12 mouse cellular contexts compared by ENCODE assay signal in genomic region chr2:167949808-167950207, GRCm38 (mm10). TPM values are rescaled to one million over a fixed set of nuclear protein-coding genes. Genes with fewer than 3 reads are reported as not detected.
DNase-seq lines count a peak whose midpoint lies in the region; ATAC-seq and TF ChIP-seq lines count a peak whose summit lies in the region.
"Had no signal": no experiment of that assay in that cellular context is flagged by ENCODE, and none has a peak within 500 bp of the region (broad histone marks: within the 10 kb centered on the region; RNA-seq: fewer than 3 reads in every experiment).

No protein-coding gene starts in this region.

- ATAC-seq in heart, embryonic 12.5 days (ENCODE audit: insufficient number of reproducible peaks, low FRiP score): no peak
- ATAC-seq in kidney, postnatal 0 days (replicated peaks; ENCODE audit: low FRiP score, low read depth): 0 out of 2 replicates have a peak, but pooled peaks have one; percentile 22

- no peak for TF ChIP-seq CTCF in kidney, postnatal 0 days (IDR thresholded peaks at IDR 0.05; ENCODE audit: low read depth)

- H3K9me3 ChIP-seq in heart, embryonic 10.5 days: no peaks in the 10 kb centered on the region
- no peaks in the 10 kb centered on the region for H3K9me3 ChIP-seq in heart, embryonic 12.5 days (replicated peaks)
- no peaks in the 10 kb centered on the region for H3K9me3 ChIP-seq in kidney, postnatal 0 days (replicated peaks; ENCODE audit: low read length)

- no peak overlapping the region for H3K4me3 ChIP-seq in heart, embryonic 10.5 days
- H3K4me3 ChIP-seq in heart, embryonic 12.5 days: no peak overlapping the region
- H3K4me3 ChIP-seq in kidney, postnatal 0 days (replicated peaks; ENCODE audit: low read depth, low read length): no peak overlapping the region

- no peak for DNase-seq in heart, embryonic 10.5 days (ENCODE audit: low spot score)
- DNase-seq in kidney, postnatal 0 days (ENCODE audit: low spot score): no peak
- DNase-seq in kidney, postnatal 10 days: no peak
- DNase-seq in thymus, postnatal 4 days: peak; percentile 36
- no peak for DNase-seq in thymus, postnatal 0 days (ENCODE audit: low spot score)
- no peak for DNase-seq in left cerebral cortex, adult 8-10 months (ENCODE audit: low spot score in 2 of 2)
- no peak for DNase-seq in layer of hippocampus, postnatal 14 days (ENCODE audit: low spot score in 2 of 2)
- DNase-seq: adrenal gland, postnatal 14 days; cerebellum, postnatal 36 days had no signal

- no peak overlapping the region for H3K4me2 ChIP-seq in heart, embryonic 12.5 days
- no peak overlapping the region for H3K4me2 ChIP-seq in kidney, postnatal 0 days (ENCODE audit: low read length)
- H3K4me2 ChIP-seq: midbrain, embryonic 11.5 days had no signal

- peak overlapping the region; percentile 56 for H3K27ac ChIP-seq in heart, embryonic 10.5 days
- H3K27ac ChIP-seq in heart, embryonic 12.5 days (ENCODE audit: poor library complexity, severe bottlenecking): no peak overlapping the region
- H3K27ac ChIP-seq in kidney, postnatal 0 days: 0 out of 2 replicates have a peak overlapping the region, but pooled peaks have one; percentile 66

- H3K9ac ChIP-seq in heart, embryonic 12.5 days: no peak overlapping the region
- H3K9ac ChIP-seq in kidney, postnatal 0 days (ENCODE audit: low read depth, low read length): no peak overlapping the region

- 61% methylated on average over 2 of the region's 2 CpGs for WGBS in heart, embryonic 10.5 days
- WGBS in heart, embryonic 12.5 days: 56% methylated on average over 2 of the region's 2 CpGs
- WGBS in kidney, postnatal 0 days: 77% methylated on average over 2 of the region's 2 CpGs

- H3K27me3 ChIP-seq in heart, embryonic 10.5 days (ENCODE audit: insufficient read depth, poor library complexity, severe bottlenecking): no peaks in the 10 kb centered on the region
- H3K27me3 ChIP-seq in heart, embryonic 12.5 days (replicated peaks): no peaks in the 10 kb centered on the region
- no peaks in the 10 kb centered on the region for H3K27me3 ChIP-seq in kidney, postnatal 0 days (ENCODE audit: insufficient read depth, low read length)
- H3K27me3 ChIP-seq: Patski had no signal

- 0 out of 2 replicates have a peak, but pooled peaks cover 3% of the 10 kb centered on the region for H3K36me3 ChIP-seq in heart, embryonic 10.5 days
- H3K36me3 ChIP-seq in heart, embryonic 12.5 days: no peaks in the 10 kb centered on the region; the same call in 1 of the 2 replicates
- H3K36me3 ChIP-seq in kidney, postnatal 0 days (ENCODE audit: insufficient read depth, low read length): 0 out of 2 replicates have a peak, but pooled peaks cover 2% of the 10 kb centered on the region

- peaks cover 70% of the 10 kb centered on the region for H3K4me1 ChIP-seq in heart, embryonic 10.5 days
- H3K4me1 ChIP-seq in heart, embryonic 12.5 days (replicated peaks): peaks cover 73% of the 10 kb centered on the region
- peaks cover 25% of the 10 kb centered on the region for H3K4me1 ChIP-seq in kidney, postnatal 0 days (replicated peaks; ENCODE audit: insufficient read depth, low read length)

RNA-seq across cellular contexts. Expression of gene Ptpn1, which starts 18.0 kb away (rescaled TPM):
- polyA plus RNA-seq in heart, embryonic 10.5 days (2016; fragmentation: Nextera tagmentation; extraction: Ambion mirVana): 45.3 and 58.3 TPM in 2 replicates
- 59.5 and 63.3 TPM in 2 replicates for polyA plus RNA-seq in heart, embryonic 12.5 days (2016; fragmentation: Nextera tagmentation; extraction: Ambion mirVana)
- 54.2 and 65.2 TPM in 2 replicates for polyA plus RNA-seq in kidney, postnatal 0 days (2015; fragmentation: Nextera tagmentation; extraction: Ambion mirVana)
- 102 and 110 TPM in 2 replicates for polyA plus RNA-seq in thymus, postnatal 0 days (2015; fragmentation: Nextera tagmentation; extraction: Ambion mirVana)
- 10 to 100 TPM; 40.0 to 54.9 (median 50.1) TPM for total RNA-seq in left cerebral cortex, adult 8-10 months (2022)
- total RNA-seq in layer of hippocampus, postnatal 14 days (2021): 10 to 100 TPM; 65.4 to 67.7 TPM
